Mouse (Mus musculus): ENCODE measurements at regions not wholly inside any gene's neighbourhood (a gene's known extent, or its start where the extent isn't known, plus 50 kb on each side); places are given as distances from the start of the nearest gene placed in this dataset.

DNA sequence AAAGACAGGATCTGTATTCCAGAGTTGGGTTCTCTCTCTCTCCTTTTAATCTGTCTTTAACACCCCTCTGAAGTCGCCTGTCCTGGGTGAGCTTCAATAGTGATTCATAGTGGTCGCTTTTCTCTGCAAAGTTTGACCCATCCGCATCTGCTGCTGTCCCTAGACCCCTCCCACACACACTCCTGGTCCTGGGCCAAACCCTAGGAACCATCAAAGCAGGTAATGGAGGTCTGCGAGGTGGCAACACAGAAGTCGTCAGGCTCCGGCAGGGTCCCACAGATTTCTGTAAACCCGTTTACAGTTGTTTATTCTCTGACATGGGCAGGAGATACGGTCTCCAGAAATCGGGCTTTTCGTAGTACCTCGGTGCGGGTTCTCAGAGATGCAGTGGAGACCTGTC, 399.5 kb upstream of the Smim15 start:
- H3K9me3 ChIP-seq (ENCODE audit: control insufficient read depth, insufficient read depth, low read depth, low read length) = no peaks in the 10 kb centered on the region
- no peaks in the 10 kb centered on the region for H3K36me3 ChIP-seq (ENCODE audit: control insufficient read depth, insufficient read depth, low read length, poor library complexity, severe bottlenecking)
- H3K4me3 ChIP-seq (ENCODE audit: insufficient read depth in 1 of 2, low read depth in 1 of 2, low read length in 2 of 2, poor library complexity in 1 of 2, severe bottlenecking in 1 of 2) = peak overlapping the region; percentile 57 to 61
- in situ Hi-C loops (cut with MboI; ENCODE audit: low sequenced_read_pairs in 2 of 2, unreplicated experiment in 2 of 2) = no loop called here
- H3K4me1 ChIP-seq (ENCODE audit: control insufficient read depth in 2 of 2, insufficient read depth in 2 of 2, low read length in 2 of 2, poor library complexity in 1 of 2) = peaks cover 2 to 6% of the 10 kb centered on the region in 2 experiments; a peak in 2 of 4 replicates
- no peak for DNase-seq (ENCODE audit: low read depth, low spot score)
- TF ChIP-seq CHD2 (IDR thresholded peaks at IDR 0.05; ENCODE audit: low read depth, low read length) = no peak
- no peak for TF ChIP-seq ZNF384 (IDR thresholded peaks at IDR 0.05; ENCODE audit: low read depth, low read length)
- TF ChIP-seq MAFK (IDR thresholded peaks at IDR 0.05; ENCODE audit: insufficient read depth, low read depth, low read length) = no peak
- TF ChIP-seq HCFC1 (IDR thresholded peaks at IDR 0.05; ENCODE audit: borderline replicate concordance, insufficient read depth, low read length) = no peak
- no peak overlapping the region for H3K9ac ChIP-seq (ENCODE audit: insufficient read depth, low read depth, low read length, poor library complexity, severe bottlenecking)
- no peak overlapping the region for H3K27ac ChIP-seq (ENCODE audit: insufficient read depth, low read depth, low read length, poor library complexity, severe bottlenecking)

DNA sequence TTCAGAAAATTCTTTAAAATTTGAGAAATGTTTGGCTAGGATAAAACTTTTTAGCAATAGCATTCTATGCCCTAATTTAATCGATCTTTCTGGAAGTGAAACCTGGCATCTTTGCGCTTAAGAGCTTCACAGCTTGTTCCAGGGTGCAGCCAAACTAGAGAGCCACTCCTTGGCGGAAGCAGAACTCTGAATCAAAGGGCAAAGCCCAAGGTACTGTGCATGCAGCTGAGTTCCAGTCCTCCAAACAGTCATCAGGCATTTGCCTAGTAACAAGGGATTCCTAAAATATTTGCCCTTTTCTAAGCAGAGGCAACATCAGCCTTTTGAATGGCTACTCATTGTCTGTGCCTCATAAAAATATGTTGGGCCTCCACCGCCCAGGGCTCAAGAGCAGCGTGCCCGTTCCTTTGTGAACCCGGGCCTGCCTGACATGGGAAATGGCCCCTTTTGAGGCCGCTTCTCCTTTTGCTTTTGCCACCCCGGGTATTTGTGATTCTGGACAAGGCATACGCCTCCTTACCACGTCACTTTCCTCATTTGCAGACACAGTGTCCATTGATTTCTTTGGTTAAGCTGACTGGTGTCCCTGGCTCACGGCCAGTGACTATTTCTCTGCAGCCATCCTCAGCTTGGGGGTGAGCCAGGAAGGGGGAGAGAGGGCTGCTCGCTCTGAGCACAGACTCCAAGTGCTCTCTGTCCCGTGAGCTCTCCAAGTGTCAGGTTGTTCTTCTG, 402.2 kb upstream of the Smim15 start:
- Histone ChIP-seq H3K36me3 (ENCODE audit: control insufficient read depth, insufficient read depth, low read length, poor library complexity, severe bottlenecking) (no peaks in the 10 kb centered on the region), H3K9me3 (ENCODE audit: control insufficient read depth, insufficient read depth, low read depth, low read length) (no peaks in the 10 kb centered on the region), H3K4me1 (ENCODE audit: control insufficient read depth in 2 of 2, insufficient read depth in 2 of 2, low read length in 2 of 2, poor library complexity in 1 of 2) (peaks cover 2 to 6% of the 10 kb centered on the region in 2 experiments; a peak in 2 of 4 replicates), H3K4me3 (ENCODE audit: insufficient read depth in 1 of 2, low read depth in 1 of 2, low read length in 2 of 2, poor library complexity in 1 of 2, severe bottlenecking in 1 of 2) (no peak overlapping the region), H3K9ac (ENCODE audit: insufficient read depth, low read depth, low read length, poor library complexity, severe bottlenecking) (no peak overlapping the region), H3K27ac (ENCODE audit: insufficient read depth, low read depth, low read length, poor library complexity, severe bottlenecking) (no peak overlapping the region)
- in situ Hi-C loops (cut with MboI; ENCODE audit: low sequenced_read_pairs in 2 of 2, unreplicated experiment in 2 of 2) = no loop called here
- TF ChIP-seq MAFK (IDR thresholded peaks at IDR 0.05; ENCODE audit: insufficient read depth, low read depth, low read length) (no peak), CHD2 (IDR thresholded peaks at IDR 0.05; ENCODE audit: low read depth, low read length) (no peak), HCFC1 (IDR thresholded peaks at IDR 0.05; ENCODE audit: borderline replicate concordance, insufficient read depth, low read length) (no peak), ZNF384 (IDR thresholded peaks at IDR 0.05; ENCODE audit: low read depth, low read length) (no peak), ZC3H11A (IDR thresholded peaks at IDR 0.05; ENCODE audit: borderline replicate concordance, low read depth, low read length) (no peak)
- no peak for DNase-seq (ENCODE audit: low read depth, low spot score)

DNA sequence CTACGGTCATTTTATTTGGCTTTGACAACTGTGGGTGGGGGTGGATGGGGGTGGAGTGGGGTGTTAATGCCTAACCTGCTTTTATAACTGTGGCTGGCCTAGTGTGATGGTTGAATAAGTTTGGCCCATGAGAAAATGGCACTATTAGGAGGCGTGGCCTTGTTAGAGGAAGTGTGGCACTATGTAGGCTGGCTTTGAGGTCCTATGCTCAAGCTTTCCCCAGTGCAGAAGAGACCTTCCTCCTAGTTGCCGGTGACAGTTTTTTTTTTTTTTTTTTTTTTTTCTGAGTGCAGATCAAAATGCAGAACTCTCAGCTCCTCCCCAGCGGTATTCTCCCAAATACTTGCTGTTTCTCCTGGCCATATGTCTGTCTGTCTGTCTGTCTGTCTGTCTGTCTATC, 404.6 kb upstream of the Smim15 start:
- in situ Hi-C loops (cut with MboI; ENCODE audit: low sequenced_read_pairs in 2 of 2, unreplicated experiment in 2 of 2) = no loop called here
- Histone ChIP-seq H3K27ac (ENCODE audit: insufficient read depth, low read depth, low read length, poor library complexity, severe bottlenecking) (no peak overlapping the region), H3K36me3 (ENCODE audit: control insufficient read depth, insufficient read depth, low read length, poor library complexity, severe bottlenecking) (no peaks in the 10 kb centered on the region), H3K9me3 (ENCODE audit: control insufficient read depth, insufficient read depth, low read depth, low read length) (no peaks in the 10 kb centered on the region), H3K4me3 (ENCODE audit: insufficient read depth in 1 of 2, low read depth in 1 of 2, low read length in 2 of 2, poor library complexity in 1 of 2, severe bottlenecking in 1 of 2) (no peak overlapping the region), H3K9ac (ENCODE audit: insufficient read depth, low read depth, low read length, poor library complexity, severe bottlenecking) (no peak overlapping the region), H3K4me1 (ENCODE audit: control insufficient read depth in 2 of 2, insufficient read depth in 2 of 2, low read length in 2 of 2, poor library complexity in 1 of 2) (peaks cover 0 to 1% of the 10 kb centered on the region in 2 experiments; a peak in 1 of 4 replicates)
- TF ChIP-seq MAFK (IDR thresholded peaks at IDR 0.05; ENCODE audit: insufficient read depth, low read depth, low read length) (no peak), HCFC1 (IDR thresholded peaks at IDR 0.05; ENCODE audit: borderline replicate concordance, insufficient read depth, low read length) (no peak), ZNF384 (IDR thresholded peaks at IDR 0.05; ENCODE audit: low read depth, low read length) (no peak), CHD2 (IDR thresholded peaks at IDR 0.05; ENCODE audit: low read depth, low read length) (no peak), ZC3H11A (IDR thresholded peaks at IDR 0.05; ENCODE audit: borderline replicate concordance, low read depth, low read length) (no peak)
- DNase-seq (ENCODE audit: low read depth, low spot score) = no peak

DNA sequence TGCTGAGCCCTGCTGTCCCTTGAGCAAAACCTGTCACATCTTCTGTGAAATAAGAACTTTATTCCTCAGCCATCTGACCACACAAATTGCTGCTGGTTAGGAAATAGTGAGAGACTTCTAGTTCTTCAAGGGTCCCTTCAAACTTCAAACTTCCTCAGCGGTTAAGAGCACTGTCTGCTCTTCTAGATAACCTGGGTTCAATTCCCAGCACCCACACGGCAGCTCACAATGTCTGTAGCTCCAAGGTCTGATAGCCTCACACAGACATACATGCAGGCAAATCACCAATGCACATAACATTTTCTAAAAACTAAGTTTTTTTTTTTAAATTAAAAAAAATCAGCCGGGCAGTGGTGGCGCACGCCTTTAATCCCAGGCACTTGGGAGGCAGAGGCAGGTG, 407.0 kb upstream of the Smim15 start:
- no peaks in the 10 kb centered on the region for H3K4me1 ChIP-seq (ENCODE audit: control insufficient read depth in 2 of 2, insufficient read depth in 2 of 2, low read length in 2 of 2, poor library complexity in 1 of 2)
- no peak overlapping the region for H3K27ac ChIP-seq (ENCODE audit: insufficient read depth, low read depth, low read length, poor library complexity, severe bottlenecking)
- TF ChIP-seq ZC3H11A (IDR thresholded peaks at IDR 0.05; ENCODE audit: borderline replicate concordance, low read depth, low read length) = no peak
- no peak for TF ChIP-seq MAFK (IDR thresholded peaks at IDR 0.05; ENCODE audit: insufficient read depth, low read depth, low read length)
- no peak for TF ChIP-seq ZNF384 (IDR thresholded peaks at IDR 0.05; ENCODE audit: low read depth, low read length)
- TF ChIP-seq HCFC1 (IDR thresholded peaks at IDR 0.05; ENCODE audit: borderline replicate concordance, insufficient read depth, low read length) = no peak
- no peak for TF ChIP-seq CHD2 (IDR thresholded peaks at IDR 0.05; ENCODE audit: low read depth, low read length)
- H3K9ac ChIP-seq (ENCODE audit: insufficient read depth, low read depth, low read length, poor library complexity, severe bottlenecking) = no peak overlapping the region
- H3K4me3 ChIP-seq (ENCODE audit: insufficient read depth in 1 of 2, low read depth in 1 of 2, low read length in 2 of 2, poor library complexity in 1 of 2, severe bottlenecking in 1 of 2) = no peak overlapping the region
- in situ Hi-C loops (cut with MboI; ENCODE audit: low sequenced_read_pairs in 2 of 2, unreplicated experiment in 2 of 2) = no loop called here
- H3K9me3 ChIP-seq (ENCODE audit: control insufficient read depth, insufficient read depth, low read depth, low read length) = no peaks in the 10 kb centered on the region
- DNase-seq (ENCODE audit: low read depth, low spot score) = no peak
- H3K36me3 ChIP-seq (ENCODE audit: control insufficient read depth, insufficient read depth, low read length, poor library complexity, severe bottlenecking) = no peaks in the 10 kb centered on the region
